Mouse (Mus musculus) layer of hippocampus, adult 2 months (tissue): ENCODE data around the gene Slc39a1. TPM values are rescaled to one million over a fixed set of nuclear protein-coding genes. Genes with fewer than 3 reads are reported as not detected.
A peak's percentile ranks its signal among the peaks of the same experiment; 100 is the strongest.
"Not testable (repeated sequence)": the region's sequence is repeated elsewhere in the genome, so short reads cannot be mapped to it uniquely, and the experiment has no call there.

Experiments
- DNase-seq, 2 experiments: peaks; one replicate each; pipeline ENCODE4 v3.0.0; 2022; ENCODE audit warnings: low spot score in 2 of 2
- H3K27ac ChIP-seq: fragments of 200-600 bp; 2 replicates; pipeline ENCODE4 v1.8.1; 2022
- H3K4me3 ChIP-seq: fragments of 200-600 bp; 2 replicates; pipeline ENCODE4 v1.8.1; 2022; ENCODE audit warnings: mild to moderate bottlenecking
- CTCF ChIP-seq: fragments of 200-600 bp; conservative IDR thresholded peaks from 2 replicates; pipeline ENCODE4 v1.8.1; 2022; ENCODE audit warnings: antibody characterized with exemption, mild to moderate bottlenecking, moderate library complexity
- total RNA-seq, 2 experiments: library from RNA; stranded (reverse); gene quantifications; 2 replicates each; pipeline ENCODE4 v1.2.3; 2021

Gene Slc39a1
- total RNA-seq, 2 experiments from 2014 or later = 42.5 to 45.5 TPM

DNA sequence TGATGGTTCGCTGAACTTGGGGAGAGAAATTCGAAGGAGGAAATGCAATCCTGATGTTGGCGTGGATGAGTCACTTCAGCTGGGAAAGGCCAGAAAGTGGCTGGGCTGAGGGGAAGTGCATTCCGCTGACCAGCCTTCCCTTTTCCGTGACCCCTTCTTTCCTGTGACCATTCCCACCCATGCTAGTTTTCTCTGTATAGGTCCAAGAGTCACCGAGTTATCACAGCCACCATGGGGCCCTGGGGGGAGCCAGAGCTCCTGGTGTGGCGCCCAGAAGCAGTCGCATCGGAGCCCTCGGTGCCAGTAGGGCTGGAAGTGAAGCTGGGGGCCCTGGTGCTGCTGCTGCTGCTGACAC, 751 bp downstream of the Slc39a1 start:
- Histone ChIP-seq H3K4me3 (peak overlapping the region; percentile 99), H3K27ac (peak overlapping the region; percentile 98)
- no peak for DNase-seq
- no peak for TF ChIP-seq CTCF

DNA sequence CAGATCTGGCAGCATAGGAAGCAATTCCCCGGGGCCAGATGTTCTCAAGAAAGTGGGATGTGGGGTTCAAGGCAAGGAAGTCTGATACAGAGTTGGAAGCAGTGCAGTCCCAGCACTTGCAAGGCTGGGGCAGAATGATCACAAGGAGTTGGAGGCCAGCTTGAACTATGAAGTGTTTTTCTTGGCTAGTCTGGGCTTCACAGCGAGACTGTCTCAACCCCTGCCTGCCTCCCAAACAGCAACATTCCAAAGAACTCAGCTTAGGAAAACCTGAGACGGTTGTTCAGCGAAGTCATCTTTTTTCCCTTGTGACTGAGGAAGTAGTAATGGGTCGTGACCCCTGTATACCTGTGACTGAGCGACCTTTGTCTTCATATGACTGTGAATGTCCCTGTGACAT, 2.8 kb downstream of the Slc39a1 start:
- H3K27ac ChIP-seq = peak overlapping the region; percentile 53; the same call in 1 of the 2 replicates
- no peak for TF ChIP-seq CTCF
- DNase-seq = no peak
- no peak overlapping the region for H3K4me3 ChIP-seq

DNA sequence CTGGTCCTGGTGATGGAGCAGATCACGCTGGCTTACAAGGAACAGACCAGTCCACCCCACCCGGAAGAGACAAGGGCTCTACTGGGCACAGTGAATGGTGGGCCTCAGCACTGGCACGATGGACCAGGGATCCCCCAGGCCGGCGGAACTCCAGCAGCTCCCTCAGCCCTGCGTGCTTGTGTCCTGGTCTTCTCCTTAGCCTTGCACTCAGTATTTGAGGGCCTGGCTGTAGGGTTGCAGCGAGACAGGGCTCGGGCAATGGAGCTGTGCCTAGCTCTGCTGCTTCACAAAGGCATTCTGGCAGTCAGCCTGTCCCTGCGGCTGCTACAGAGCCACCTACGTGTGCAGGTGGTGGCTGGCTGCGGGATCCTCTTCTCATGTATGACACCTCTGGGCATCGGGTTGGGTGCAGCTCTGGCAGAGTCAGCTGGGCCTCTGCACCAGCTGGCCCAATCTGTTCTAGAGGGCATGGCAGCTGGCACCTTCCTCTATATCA, 3.8 kb downstream of the Slc39a1 start:
- not testable (repeated sequence) for DNase-seq, H3K4me3 ChIP-seq
- peak overlapping the region; percentile 53; the same call in 1 of the 2 replicates for H3K27ac ChIP-seq

DNA sequence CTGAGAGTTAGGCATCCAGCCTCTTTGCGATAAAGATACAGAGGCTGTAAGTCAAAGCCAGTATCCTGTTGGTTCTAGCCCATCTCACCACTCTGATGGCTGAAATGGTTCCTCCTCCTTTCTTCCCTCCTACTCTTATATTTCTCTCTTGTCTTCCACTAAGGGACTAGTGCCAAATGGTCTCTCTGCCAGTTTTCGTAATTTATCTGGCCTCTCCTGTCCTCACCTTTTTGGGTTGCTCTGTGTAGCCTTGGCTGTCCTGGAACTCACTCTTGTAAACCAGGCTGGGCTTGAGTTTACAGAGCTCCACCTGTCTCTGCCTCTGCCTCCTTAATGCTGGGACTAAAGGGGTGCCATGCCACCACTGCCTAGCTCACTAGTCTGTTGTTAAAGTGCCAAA, 4.7 kb downstream of the Slc39a1 start:
- H3K27ac ChIP-seq, DNase-seq, H3K4me3 ChIP-seq: not testable (repeated sequence)

DNA sequence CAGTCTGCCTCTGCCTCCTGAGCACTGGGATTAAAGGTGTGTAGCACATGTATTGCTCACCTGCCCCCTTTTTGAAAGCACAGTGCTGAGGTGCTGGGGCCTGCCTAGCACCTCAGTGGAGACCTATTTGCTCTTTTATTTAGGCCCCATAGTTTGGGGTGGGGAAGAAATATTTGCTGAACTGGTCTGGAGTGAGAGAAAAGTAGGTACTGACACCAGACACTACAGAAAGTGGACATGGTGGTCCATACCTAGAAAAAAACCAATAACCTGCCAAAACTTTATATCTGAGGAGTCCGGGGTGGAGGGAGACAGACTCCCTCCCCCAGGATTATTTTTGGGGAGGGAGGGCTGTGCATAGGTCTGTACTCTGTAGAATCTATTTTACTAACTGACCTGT, 5.2 kb downstream of the Slc39a1 start:
- peak overlapping the region; percentile 10; the same call in 1 of the 2 replicates for H3K27ac ChIP-seq
- not testable (repeated sequence) for DNase-seq, H3K4me3 ChIP-seq

DNA sequence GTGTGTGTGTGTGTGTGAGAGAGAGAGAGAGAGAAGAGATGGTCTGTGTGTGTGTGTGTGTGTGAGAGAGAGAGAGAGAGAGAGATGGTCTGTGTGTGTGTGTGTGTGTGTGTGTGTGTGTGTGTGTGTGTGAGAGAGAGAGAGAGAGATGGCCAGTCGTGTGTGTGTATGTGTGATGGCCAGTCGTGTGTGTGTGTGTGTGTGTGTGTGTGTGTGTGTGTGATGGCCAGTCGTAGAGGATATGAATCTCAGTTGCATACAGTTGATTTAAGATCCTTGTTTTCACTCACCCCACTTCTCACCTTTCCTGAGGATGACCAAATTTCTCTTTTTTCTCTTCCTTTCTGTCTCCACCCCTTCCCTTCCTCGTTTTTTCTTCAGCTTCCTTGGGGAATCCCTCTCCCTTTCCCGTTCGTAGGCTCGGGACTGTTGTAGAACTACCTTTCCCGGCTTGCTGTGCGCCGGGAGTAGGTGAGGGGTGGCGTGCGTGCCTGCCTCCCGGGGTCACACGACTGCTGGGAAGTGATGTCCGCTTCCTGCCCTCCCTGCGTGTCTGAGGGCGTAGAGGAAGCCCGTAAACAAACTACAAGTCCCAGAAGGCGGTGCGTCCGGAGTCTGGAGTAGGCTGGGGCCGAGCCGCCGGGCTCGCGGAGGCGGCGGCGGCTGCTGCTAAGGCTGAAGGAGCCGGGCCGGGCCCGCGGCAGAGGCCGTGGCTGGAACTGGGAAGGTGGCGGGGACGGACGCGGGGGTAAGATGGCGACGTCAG, 5.9 kb downstream of the Slc39a1 start, which contains the start of gene Crtc2:
TSS of gene Crtc2 (plus strand) at position 511 of the 766 bp plus-strand sequence.
- no peak for TF ChIP-seq CTCF
- peak within 1 kb of the TSS; percentile 95 for H3K27ac ChIP-seq
- peak; percentile 97 to 99 for DNase-seq
- peak within 1 kb of the TSS; percentile 97 for H3K4me3 ChIP-seq

DNA sequence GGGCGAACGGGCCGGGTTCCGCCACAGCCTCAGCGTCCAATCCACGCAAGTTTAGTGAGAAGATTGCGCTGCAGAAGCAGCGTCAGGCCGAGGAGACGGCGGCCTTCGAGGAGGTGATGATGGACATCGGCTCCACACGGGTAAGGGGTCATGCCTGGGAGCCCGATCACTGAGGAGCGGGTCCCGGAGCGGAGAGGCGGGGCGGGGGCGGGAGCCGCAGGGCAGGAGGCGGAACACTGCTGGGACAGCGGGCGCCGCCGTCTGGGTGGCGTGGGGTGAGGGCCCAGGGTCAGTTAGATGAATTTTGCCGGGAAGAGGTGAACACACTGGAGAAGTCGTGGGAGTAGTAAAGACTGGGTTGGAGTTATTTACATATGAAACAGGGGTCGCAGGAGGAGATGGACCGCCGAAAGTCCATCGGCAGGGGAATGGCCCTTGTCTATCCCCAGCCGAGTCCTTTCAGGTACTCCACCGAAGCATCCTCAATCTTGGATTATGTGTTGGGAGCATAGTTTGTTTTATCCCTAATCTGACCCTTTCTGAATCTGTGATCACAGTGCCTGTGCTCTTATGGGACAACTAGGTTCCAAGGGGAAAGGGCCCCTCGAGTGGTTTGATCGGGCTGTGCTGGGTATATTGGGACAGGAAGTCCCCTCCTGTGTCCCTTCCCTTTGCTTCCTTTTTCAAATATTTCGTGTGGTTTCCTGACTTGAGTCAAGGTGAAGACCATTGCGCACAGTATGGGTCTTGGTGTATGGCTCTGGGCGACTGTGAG, 6.6 kb downstream of the Slc39a1 start:
- DNase-seq = no peak
- no peak for TF ChIP-seq CTCF

DNA sequence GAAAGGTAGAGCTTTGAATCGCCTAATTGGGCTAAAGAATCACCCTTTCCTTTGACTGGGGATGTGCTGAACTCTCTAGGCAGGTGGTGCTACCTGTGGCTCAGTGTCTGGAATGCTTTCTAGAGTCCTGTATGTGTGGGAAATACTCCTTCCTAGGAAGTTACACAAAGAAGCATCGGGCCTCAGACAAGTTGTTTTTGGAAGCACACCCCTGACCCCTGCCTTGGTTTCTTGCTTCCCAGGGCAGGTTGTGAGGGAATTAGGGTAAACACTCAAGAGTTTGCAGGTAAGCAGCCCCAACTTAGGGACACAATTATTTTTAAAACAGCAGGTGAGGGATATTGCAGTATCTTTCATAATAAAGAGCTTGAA, 7.2 kb downstream of the Slc39a1 start:
- no peak for DNase-seq
- peak overlapping the region; percentile 97 for H3K4me3 ChIP-seq
- no peak for TF ChIP-seq CTCF
- peak overlapping the region; percentile 95; the same call in 1 of the 2 replicates for H3K27ac ChIP-seq

More for the DNA sequence above, 6.6 kb downstream of the Slc39a1 start:
- peak overlapping the region; percentile 97 for H3K4me3 ChIP-seq
- peak overlapping the region; percentile 95 for H3K27ac ChIP-seq

DNA sequence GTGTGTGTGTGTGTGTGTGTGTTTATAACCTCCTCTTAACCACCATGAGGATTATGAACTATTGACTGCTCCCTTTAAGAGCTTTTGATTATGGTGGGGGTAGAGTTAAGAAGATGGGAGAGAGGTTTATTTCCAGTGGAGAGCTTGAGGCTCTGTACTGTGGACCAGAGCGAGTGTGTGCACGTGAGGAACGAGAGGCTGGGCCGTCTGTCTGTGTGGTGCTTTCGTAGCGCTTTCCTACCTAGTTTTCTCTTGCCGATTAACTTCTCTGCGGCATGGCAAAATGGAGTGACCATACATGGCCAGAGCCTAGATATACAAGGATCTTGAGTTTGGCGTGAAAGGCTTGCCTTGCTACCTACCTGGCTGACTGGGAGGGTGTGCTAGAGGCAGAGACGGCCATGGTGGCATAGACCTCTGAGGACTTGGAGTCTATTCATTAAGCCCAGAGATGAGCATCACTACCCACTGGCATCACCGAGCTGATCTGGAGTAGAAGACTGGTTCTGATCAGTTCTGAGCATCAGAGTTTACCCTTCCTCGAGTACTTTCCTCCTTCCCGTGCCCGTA, 7.9 kb downstream of the Slc39a1 start:
- H3K4me3 ChIP-seq = no peak overlapping the region
- TF ChIP-seq CTCF = no peak
- H3K27ac ChIP-seq = no peak overlapping the region

DNA sequence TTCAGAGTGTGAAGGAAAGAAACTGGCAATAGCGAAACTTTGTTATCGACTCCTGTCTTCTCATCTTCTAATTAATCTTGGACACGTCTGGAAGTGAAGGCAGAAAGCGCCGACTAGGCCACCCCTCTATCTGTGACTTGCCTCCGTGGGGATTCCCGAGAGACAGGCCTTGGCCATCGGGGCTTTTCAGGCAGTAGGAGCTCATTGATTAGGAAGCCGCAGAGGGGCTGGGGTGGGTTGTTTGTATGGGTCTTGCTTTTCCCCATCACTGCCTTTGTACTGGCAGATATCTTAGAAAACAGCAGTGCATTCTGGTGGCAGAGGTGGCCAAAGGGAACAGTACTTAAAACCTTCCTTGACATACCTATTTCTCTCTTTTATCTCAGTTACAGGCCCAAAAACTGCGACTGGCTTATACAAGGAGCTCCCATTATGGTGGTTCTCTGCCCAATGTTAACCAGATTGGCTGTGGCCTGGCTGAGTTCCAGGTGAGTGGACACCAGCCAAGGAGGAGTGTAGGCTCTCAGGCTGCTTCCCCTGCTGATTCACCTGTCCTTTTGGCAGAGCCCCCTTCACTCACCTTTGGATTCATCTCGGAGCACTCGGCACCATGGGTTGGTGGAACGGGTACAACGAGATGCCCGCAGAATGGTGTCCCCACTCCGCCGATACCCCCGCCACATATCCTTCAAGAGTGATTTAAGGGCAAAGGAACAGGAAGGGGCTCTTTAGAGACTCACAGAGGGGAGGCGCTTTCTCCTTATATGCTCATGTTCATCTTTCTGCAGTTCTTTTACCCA, 9.0 kb downstream of the Slc39a1 start:
- no peak for DNase-seq
- Histone ChIP-seq H3K27ac (no peak overlapping the region), H3K4me3 (no peak overlapping the region)
- no peak for TF ChIP-seq CTCF

More for the DNA sequence above, 7.9 kb downstream of the Slc39a1 start:
- no peak for DNase-seq

DNA sequence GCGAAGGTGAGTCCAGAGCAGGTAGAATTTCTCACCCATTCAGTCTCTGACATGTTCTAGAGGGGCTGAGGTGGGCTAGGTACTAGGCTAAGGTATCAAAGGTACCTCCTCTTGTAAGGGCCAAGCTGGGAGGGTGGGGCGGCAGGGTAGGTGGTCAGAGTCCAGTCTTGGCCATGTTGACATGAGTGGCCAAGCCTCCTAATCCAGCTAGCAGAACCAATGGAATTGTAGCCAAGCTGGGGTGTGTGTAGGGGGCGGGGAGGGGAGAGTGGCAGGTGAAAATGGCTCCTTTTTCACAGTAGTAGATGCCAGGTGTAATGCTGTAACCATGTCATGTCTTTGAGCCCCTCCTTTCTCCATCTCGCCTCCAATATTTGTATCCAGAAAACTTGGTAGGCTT, 10.5 kb downstream of the Slc39a1 start:
- DNase-seq = no peak
- H3K4me3 ChIP-seq = no peak overlapping the region
- no peak overlapping the region for H3K27ac ChIP-seq
- TF ChIP-seq CTCF = no peak

DNA sequence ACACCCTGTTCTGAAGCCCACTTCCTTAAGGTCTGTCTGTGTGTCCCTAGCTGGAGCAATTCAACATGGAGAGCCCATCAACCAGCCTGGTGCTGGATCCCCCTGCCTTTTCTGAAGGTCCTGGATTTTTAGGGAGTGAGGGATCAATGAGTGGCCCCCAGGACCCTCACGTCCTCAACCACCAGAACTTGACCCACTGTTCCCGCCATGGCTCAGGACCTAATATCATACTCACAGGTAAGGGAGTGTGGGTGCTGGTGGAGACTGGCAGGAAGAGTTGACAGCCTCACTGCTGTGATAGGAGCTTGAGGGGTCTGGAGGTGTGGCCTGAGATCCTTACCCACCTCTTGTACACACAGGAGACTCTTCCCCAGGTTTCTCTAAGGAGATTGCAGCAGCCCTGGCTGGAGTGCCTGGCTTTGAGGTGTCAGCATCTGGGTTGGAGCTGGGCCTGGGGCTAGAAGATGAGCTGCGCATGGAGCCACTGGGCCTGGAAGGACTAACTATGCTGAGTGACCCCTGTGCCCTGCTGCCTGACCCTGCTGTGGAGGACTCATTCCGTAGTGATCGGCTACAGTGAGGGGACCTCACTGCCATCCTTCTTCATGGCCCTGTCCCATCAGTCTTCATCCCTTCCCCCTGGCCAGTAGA, 15.3 kb downstream of the Slc39a1 start:
- TF ChIP-seq CTCF = no peak
- H3K27ac ChIP-seq = no peak overlapping the region
- DNase-seq = no peak

More for the DNA sequence above, 15.3 kb downstream of the Slc39a1 start:
- no peak overlapping the region for H3K4me3 ChIP-seq
